Mouse (Mus musculus): ENCODE results near the gene Dio1.

Gene Dio1

GRCm38 (mm10) chr4:107247110-107247509 lies 59.9 kb downstream of the Dio1 start:
- DNase-seq (ENCODE audit: low spot score), result no peak

GRCm38 (mm10) chr4:107246040-107246439 lies 60.9 kb downstream of the Dio1 start:
- DNase-seq (ENCODE audit: low spot score), result no peak

GRCm38 (mm10) chr4:107245368-107245767 lies 61.6 kb downstream of the Dio1 start:
- no peak for DNase-seq (ENCODE audit: low spot score)

- no peak for DNase-seq (ENCODE audit: low spot score)
Measured at GRCm38 (mm10) chr4:107243365-107244333, 63.3 kb downstream of the Dio1 start.
